ENCODE assay signal across 11 mouse cellular contexts in genomic region chr7:111085153-111085552, GRCm38 (mm10).
"Had no signal": no experiment of that assay in that cellular context is flagged by ENCODE, and none has a peak within 500 bp of the region (broad histone marks: within the 10 kb centered on the region; RNA-seq: fewer than 3 reads in every experiment).

No protein-coding gene starts in this region.

- H3K4me2 ChIP-seq: limb, embryonic 13.5 days; neural tube, embryonic 12.5 days had no signal

- H3K27ac ChIP-seq: layer of hippocampus, adult 2 months; limb, embryonic 13.5 days; midbrain, embryonic 15.5 days; neural tube, embryonic 12.5 days had no signal

- H3K4me3 ChIP-seq: layer of hippocampus, adult 2 months; limb, embryonic 13.5 days; midbrain, embryonic 15.5 days; neural tube, embryonic 12.5 days had no signal

- H3K9me3 ChIP-seq: limb, embryonic 13.5 days; midbrain, embryonic 15.5 days; neural tube, embryonic 12.5 days had no signal

- DNase-seq: kidney, adult 8-10 months; left cerebral cortex, postnatal 4 days; lung, adult 18-20 months; spleen, adult 18-20 months; thymus, adult 18-20 months; thymus, postnatal 14 days had no signal

- ATAC-seq: intestine, postnatal 0 days; midbrain, embryonic 15.5 days had no signal

- H3K9ac ChIP-seq: limb, embryonic 13.5 days; midbrain, embryonic 15.5 days; neural tube, embryonic 12.5 days had no signal

- H3K27me3 ChIP-seq: limb, embryonic 13.5 days; midbrain, embryonic 15.5 days; neural tube, embryonic 12.5 days had no signal
